Mouse (Mus musculus) lung, postnatal 14 days (tissue): Measurements from ENCODE around the gene Golgb1.
"Not testable (repeated sequence)": the region's sequence is repeated elsewhere in the genome, so short reads cannot be mapped to it uniquely, and the experiment has no call there.

Experiments used
- DNase-seq: peaks from one replicate; pipeline ENCODE4 v3.0.0; 2021

The Golgb1 gene

DNA sequence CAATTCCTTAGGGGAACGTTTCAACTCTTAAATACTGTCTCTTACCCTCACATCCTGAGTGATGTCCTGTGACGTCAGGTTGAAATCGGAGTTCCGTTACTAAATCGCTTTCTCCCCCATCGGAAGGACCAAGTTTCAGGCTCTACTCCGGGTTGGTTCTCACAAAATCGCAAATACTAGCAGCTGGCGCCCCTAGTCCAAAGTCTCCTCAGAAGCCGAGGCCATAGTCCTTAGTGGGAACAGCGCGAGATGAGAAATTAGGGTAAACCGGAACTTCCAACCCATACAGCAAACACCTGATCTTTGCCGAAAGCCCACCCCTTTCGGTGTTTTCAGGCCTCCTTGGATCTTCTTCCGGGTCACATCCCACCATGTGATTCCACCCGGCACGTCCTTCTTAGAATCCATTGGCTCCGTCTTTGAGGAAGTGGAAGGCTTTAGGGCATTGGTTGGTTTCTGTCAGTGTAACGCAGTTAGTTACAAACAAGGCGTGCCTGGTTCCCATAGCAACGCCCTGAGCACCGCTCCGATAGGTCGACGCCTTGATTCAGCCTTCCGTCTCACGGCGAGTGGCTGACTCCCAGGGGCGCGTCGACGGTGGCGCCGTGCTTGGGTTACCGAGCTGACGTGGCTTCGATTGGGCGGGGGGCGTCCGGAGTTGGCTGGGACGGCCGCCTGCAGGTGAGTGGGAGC is at the start of gene Golgb1, which contains the start of gene Eaf2:
Gene Golgb1 (plus strand): TSS at position 558 of the 693 bp plus-strand sequence.
Gene Eaf2 (minus strand): TSS at position 421 of the 693 bp plus-strand sequence.
- peak; percentile 97 for DNase-seq

- no peak for DNase-seq
Measured at GRCm38 (mm10) chr16:36827611-36828053, 47.3 kb upstream of the Golgb1 start.

DNA sequence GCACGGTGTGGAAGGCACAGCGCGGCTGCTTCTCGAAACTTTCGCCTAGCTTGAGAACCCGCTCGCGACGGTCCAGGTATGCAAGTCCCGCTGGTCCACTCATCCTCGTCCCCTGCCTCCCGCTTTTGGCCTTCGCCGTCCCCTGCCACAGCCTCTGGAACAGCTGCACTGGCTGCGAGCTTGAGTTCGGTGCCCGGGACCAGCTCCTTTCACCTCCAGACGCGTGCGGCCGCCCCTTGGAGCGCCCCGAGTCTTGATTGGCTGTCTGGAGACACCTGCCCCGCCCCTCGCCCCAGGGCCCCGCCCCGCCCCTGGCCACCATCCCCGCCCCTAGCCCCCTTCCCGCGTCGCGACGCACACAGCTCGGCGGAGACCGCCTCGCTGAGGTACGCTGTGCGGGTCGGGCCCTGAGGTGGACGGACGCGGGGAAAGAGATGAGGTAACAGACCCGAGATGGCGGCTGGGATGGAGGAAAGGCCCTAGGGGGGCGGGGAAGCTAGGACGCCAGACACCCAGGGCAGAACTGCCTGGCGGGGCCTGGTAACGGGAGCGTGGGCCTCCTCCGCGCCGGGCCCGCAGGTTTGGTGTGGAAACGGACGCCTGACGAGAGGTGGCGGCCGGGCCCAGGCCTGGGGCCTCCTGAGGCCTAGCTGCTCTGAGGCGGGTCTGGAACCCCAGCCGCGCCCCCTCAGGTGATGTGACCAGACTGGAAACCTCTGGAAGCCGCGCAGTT is 46.7 kb upstream of the Golgb1 start, which contains the start of gene Iqcb1:
Gene Iqcb1 (plus strand): TSS at position 332 of the 733 bp plus-strand sequence.
- DNase-seq = peak; percentile 83

- DNase-seq = no peak
Measured at GRCm38 (mm10) chr16:36828820-36829219, 46.1 kb upstream of the Golgb1 start.

GRCm38 (mm10) chr16:36846894-36847293 is 28.0 kb upstream of the Golgb1 start:
- DNase-seq = not testable (repeated sequence)

DNA sequence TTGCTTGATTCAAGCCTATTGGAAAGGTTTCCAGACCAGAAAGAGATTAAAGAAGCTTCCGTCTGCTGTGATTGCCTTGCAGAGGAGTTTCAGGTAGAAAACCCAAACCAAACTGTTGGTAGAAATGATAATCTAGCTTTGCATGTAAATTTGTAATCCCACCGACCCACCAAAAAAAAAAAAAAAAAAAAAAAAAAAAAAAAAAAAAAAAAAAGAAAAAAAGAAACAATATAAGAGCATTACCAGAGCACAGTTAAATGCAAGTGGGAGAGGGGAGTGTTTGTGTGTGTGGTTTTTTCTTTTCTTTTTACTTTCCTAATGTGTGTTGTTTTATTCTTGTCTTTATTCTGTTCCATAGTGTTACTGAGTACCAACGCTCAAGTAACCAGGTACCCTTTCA is 23.7 kb upstream of the Golgb1 start:
- no peak for DNase-seq

GRCm38 (mm10) chr16:36863585-36863984 is 11.4 kb upstream of the Golgb1 start:
- DNase-seq = no peak

DNA sequence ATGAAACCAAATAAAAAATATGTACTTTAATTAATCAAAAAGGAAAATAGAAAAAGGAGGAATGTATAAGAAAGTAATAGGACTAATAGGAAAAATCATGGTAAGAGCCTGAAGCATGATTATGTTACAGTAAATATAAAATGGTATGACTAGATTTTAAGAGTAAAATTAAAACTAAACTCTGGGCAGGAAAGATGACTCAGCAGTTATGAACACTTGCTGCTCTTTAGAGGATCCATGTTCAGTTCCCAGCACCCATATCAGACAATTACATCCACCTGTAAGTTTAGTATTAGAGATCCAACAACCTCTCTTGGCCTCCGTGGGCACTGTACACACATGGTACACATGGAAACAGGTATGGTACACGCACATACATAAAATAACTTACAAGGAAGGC is 5.5 kb upstream of the Golgb1 start:
- no peak for DNase-seq

- no peak for DNase-seq
Measured at GRCm38 (mm10) chr16:36875276-36875851, 424 bp downstream of the Golgb1 start.

GRCm38 (mm10) chr16:36877316-36877715 is 2.4 kb downstream of the Golgb1 start:
- peak; percentile 6 for DNase-seq

DNA sequence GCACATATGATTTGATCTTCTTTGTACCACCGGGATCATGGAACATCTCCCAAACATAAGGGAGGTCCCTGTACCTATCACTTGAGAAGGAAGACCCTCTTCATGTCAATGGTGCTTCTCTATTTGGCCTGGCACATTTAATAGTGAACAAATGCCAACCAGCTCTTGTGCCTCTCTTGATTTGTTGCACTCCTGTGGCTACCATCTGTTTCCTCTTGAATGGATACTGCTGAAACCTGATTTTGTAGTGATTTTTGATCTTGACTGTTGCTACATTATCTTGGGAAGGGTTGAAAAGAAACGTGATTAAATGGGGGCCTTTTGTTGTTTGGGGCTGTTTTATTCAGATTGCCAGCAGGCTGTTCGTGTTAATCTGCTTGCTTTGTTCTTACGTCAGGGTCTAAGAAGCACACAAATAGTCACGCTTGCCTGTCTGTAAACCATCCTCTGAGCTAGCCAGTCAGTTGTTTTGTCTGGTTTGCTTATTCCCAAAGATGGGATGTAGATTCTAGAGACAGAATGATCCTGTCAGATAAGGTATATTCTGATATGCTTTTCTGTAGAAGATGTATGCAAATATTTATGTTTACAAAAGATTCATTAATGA is 7.9 kb downstream of the Golgb1 start:
- no peak for DNase-seq

GRCm38 (mm10) chr16:36884881-36885280 is 9.9 kb downstream of the Golgb1 start:
- DNase-seq = peak; percentile 33

DNA sequence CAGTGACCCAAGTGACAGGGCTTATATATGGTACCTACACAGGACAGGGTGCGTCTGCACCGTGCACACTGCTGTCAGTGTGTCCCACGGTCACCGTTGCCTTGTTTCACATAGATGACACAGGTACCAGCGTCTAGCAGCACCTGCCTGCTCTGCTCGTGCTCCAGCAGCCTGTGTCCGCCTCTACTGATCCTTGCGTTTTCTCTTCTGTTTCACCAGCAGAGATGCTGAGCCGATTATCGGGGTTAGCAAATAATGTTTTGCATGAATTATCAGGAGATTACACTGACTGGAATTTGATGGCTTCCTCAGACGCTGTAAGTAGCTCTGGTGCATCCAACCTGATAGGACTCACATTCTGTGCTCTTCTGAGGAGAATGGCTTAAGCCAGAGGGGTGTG is 11.0 kb downstream of the Golgb1 start:
- DNase-seq = no peak

- DNase-seq = no peak
Measured at GRCm38 (mm10) chr16:36887546-36887945, 12.6 kb downstream of the Golgb1 start.

GRCm38 (mm10) chr16:36890559-36890958 is 15.6 kb downstream of the Golgb1 start:
- no peak for DNase-seq

GRCm38 (mm10) chr16:36891415-36891814 is 16.5 kb downstream of the Golgb1 start:
- DNase-seq = no peak

- DNase-seq = no peak
Measured at GRCm38 (mm10) chr16:36893317-36893716, 18.4 kb downstream of the Golgb1 start.

GRCm38 (mm10) chr16:36896712-36897111 is 21.8 kb downstream of the Golgb1 start:
- DNase-seq = no peak

DNA sequence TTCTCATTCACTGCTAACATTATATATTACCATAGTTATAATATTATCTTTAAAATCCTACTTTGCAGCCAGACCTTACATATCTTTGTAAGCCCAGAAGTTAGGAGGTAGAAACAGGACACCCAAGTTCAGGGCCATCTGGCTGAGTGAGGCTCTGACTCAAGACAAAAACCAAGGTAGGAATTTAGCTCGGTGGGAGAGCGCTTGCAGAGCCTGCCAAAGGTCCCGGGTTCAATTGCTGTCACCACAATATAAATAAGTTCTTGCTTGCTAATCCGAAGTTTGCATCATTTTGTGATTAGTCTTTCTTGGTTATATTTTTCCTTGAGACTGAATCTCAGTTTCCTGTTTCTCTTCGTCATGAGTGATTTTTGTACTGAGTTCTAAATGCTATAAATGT is 28.2 kb downstream of the Golgb1 start:
- DNase-seq = no peak

GRCm38 (mm10) chr16:36911909-36912308 is 37.0 kb downstream of the Golgb1 start:
- no peak for DNase-seq

DNA sequence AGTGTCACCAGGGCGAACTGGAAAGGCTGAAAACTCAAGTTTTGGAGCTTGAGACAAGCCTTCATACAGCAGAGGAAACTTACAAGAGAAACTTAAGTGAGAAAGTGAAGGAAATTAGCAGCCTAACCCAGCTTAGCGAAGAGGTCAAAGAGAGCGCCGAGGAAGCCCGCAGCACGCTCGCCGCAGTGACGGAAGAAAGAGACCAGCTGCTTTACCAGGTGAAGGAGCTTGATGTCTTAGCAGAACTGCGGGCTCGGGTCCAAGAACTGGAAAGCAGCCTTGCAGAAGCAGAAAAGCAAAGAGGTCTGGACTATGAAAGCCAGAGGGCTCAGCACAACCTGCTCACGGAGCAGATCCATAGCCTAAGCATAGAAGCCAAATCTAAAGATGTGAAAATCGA is 37.4 kb downstream of the Golgb1 start:
- peak; percentile 41 for DNase-seq

DNA sequence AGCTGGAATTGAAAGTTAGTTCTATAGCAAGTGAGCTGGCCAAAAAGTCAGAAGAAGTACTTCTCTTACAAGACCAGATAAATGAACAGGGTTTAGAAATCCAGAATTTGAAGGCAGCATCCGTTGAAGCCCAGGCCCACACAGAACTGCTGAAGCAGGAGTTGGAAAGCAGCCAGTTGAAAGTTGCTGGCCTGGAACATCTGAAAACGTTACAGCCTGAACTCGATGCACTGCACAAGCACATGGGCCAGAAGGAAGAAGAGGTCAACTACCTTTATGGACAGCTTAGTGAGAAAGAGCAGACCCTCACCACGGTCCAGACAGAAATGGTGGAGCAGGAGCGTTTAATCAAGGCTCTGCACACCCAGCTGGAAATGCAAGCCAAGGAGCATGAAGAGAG is 39.3 kb downstream of the Golgb1 start:
- no peak for DNase-seq

GRCm38 (mm10) chr16:36918505-36918904 is 43.6 kb downstream of the Golgb1 start:
- DNase-seq = no peak
